Mouse (Mus musculus): ENCODE measurements at regions not wholly inside any gene's neighbourhood (a gene's known extent, or its start where the extent isn't known, plus 50 kb on each side); places are given as distances from the start of the nearest gene placed in this dataset.

- no peak for DNase-seq (ENCODE audit: low spot score)
These were observed 490.9 kb downstream of the Prss52 start for GRCm38 (mm10) chr14:64594811-64595522.

DNA sequence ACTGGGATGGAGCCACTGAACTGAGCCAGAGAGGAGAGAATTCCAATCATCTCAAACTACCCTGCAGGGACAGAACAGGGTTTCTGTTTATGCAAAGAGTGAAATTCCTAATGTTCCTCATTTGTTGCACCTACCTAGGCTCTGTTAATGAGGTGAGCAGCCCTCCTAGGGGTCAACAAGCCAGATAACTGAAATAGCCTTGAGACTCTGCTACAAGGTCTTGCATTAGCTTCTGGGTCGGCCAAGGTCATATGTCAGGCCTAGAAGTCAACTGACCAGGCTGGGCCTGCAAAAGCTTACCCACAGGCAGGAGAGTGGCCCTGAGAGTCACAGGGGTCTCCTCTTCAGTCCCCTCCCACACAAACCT lies 491.4 kb downstream of the Prss52 start:
- DNase-seq (ENCODE audit: low spot score), result no peak

GRCm38 (mm10) chr14:64595891-64596290 lies 491.8 kb downstream of the Prss52 start:
- DNase-seq (ENCODE audit: low spot score), result no peak

GRCm38 (mm10) chr14:64597218-64597617 lies 493.1 kb downstream of the Prss52 start:
- no peak for DNase-seq (ENCODE audit: low spot score)

Data from urinary bladder, postnatal 25 days (tissue).